Mouse (Mus musculus): ENCODE data around the gene Slc16a11.

- TF ChIP-seq CTCF (IDR thresholded peaks at IDR 0.05) (no peak), EP300 (IDR thresholded peaks at IDR 0.05; ENCODE audit: insufficient read depth, low read depth, low read length) (0 out of 2 replicates have a peak, but pooled peaks have one; percentile 15), POLR2A (IDR thresholded peaks at IDR 0.05; ENCODE audit: insufficient read depth, low read depth, low read length) (peak; percentile 83)
Observed at GRCm38 (mm10) chr11:70229260-70230010, 16.9 kb downstream of the Slc16a11 start, which contains the start of gene Bcl6b.

Measured in heart, adult 2 months (tissue).